Mouse (Mus musculus): Measurements from ENCODE around the gene Cbr3.

Gene Cbr3

GRCm38 (mm10) chr16:93711411-93712188 is 28.6 kb downstream of the Cbr3 start, which contains the start of gene Dop1b:
Gene Dop1b, plus strand, starts transcription at chr16:93711904.
- DNase-seq (ENCODE audit: inconsistent age in 2 of 2, low spot score in 1 of 2) = peak; percentile 99 to 100

GRCm38 (mm10) chr16:93712189-93712885 is 29.3 kb downstream of the Cbr3 start:
- DNase-seq (ENCODE audit: inconsistent age in 2 of 2, low spot score in 1 of 2) = no peak

GRCm38 (mm10) chr16:93712966-93713365 is 30.0 kb downstream of the Cbr3 start:
- peak in 1 of 2 experiments; percentile 28 for DNase-seq (ENCODE audit: inconsistent age in 2 of 2, low spot score in 1 of 2)

GRCm38 (mm10) chr16:93714426-93714825 is 31.4 kb downstream of the Cbr3 start:
- no peak for DNase-seq (ENCODE audit: inconsistent age in 2 of 2, low spot score in 1 of 2)

GRCm38 (mm10) chr16:93715826-93716225 is 32.8 kb downstream of the Cbr3 start:
- DNase-seq (ENCODE audit: inconsistent age in 2 of 2, low spot score in 1 of 2) = no peak

GRCm38 (mm10) chr16:93717299-93717703 is 34.3 kb downstream of the Cbr3 start:
- DNase-seq (ENCODE audit: inconsistent age in 2 of 2, low spot score in 1 of 2) = peak; percentile 54 to 77

GRCm38 (mm10) chr16:93721771-93722170 is 38.8 kb downstream of the Cbr3 start:
- DNase-seq (ENCODE audit: inconsistent age in 2 of 2, low spot score in 1 of 2) = peak in 1 of 2 experiments; percentile 59

- DNase-seq (ENCODE audit: inconsistent age in 2 of 2, low spot score in 1 of 2) = no peak
These were observed 39.5 kb downstream of the Cbr3 start for GRCm38 (mm10) chr16:93722476-93722875.

- no peak for DNase-seq (ENCODE audit: inconsistent age in 2 of 2, low spot score in 1 of 2)
These were observed 42.6 kb downstream of the Cbr3 start for GRCm38 (mm10) chr16:93725417-93726144.

- no peak for DNase-seq (ENCODE audit: inconsistent age in 2 of 2, low spot score in 1 of 2)
These were observed 43.2 kb downstream of the Cbr3 start for GRCm38 (mm10) chr16:93726186-93726585.

GRCm38 (mm10) chr16:93728676-93729075 is 45.7 kb downstream of the Cbr3 start:
- no peak for DNase-seq (ENCODE audit: inconsistent age in 2 of 2, low spot score in 1 of 2)

- DNase-seq (ENCODE audit: inconsistent age in 2 of 2, low spot score in 1 of 2) = no peak
These were observed 47.0 kb downstream of the Cbr3 start for GRCm38 (mm10) chr16:93729801-93730721.

- DNase-seq (ENCODE audit: inconsistent age in 2 of 2, low spot score in 1 of 2) = no peak
These were observed 48.3 kb downstream of the Cbr3 start for GRCm38 (mm10) chr16:93731310-93731709.

GRCm38 (mm10) chr16:93732875-93733569 is 50.0 kb downstream of the Cbr3 start:
- no peak for DNase-seq (ENCODE audit: inconsistent age in 2 of 2, low spot score in 1 of 2)

GRCm38 (mm10) chr16:93739251-93739650 is 56.2 kb downstream of the Cbr3 start:
- no peak for DNase-seq (ENCODE audit: inconsistent age in 2 of 2, low spot score in 1 of 2)

Measured in adrenal gland, adult (tissue).